8 mouse cellular contexts compared by ENCODE assay signal in the genomic region with DNA sequence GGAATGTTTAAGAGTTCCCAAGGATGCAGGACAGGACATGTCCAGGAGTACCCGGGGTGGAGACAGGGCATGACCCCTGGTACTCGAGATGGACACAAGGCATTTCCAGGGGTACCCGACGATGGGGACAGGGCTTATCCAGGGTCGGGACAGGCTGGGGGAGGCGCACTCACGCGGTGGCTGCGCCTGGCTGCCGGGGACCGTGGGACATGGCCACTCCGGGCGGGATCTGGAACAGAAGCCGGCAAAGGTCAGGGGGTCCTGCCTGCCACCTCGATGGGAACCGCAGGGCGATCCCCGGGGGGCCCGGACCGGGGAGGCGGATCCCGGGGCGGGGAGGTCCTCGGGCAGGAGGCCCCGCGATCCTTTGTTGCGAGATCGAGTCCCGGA. TPM values are rescaled to one million over a fixed set of nuclear protein-coding genes. Genes with fewer than 3 reads are reported as not detected.
DNase-seq lines count a peak whose midpoint lies in the region; ATAC-seq and TF ChIP-seq lines count a peak whose summit lies in the region.

No protein-coding gene starts in this region.

- H3K9ac ChIP-seq in kidney, postnatal 0 days (ENCODE audit: low read depth, low read length), result peak overlapping the region; percentile 77
- H3K9ac ChIP-seq in hindbrain, embryonic 15.5 days, result peak overlapping the region; percentile 54
- H3K9ac ChIP-seq in midbrain, embryonic 15.5 days, result peak overlapping the region; percentile 41

- H3K27ac ChIP-seq in kidney, postnatal 0 days, result peak overlapping the region; percentile 60; the same call in 1 of the 2 replicates
- H3K27ac ChIP-seq in embryonic facial prominence, embryonic 10.5 days (replicated peaks), result peak overlapping the region; percentile 95
- 0 out of 2 replicates have a peak overlapping the region, but pooled peaks have one; percentile 16 for H3K27ac ChIP-seq in hindbrain, embryonic 15.5 days (replicated peaks)
- no peak overlapping the region for H3K27ac ChIP-seq in midbrain, embryonic 15.5 days

- DNase-seq in kidney, postnatal 0 days (ENCODE audit: low spot score), result no peak
- DNase-seq in kidney, postnatal 14 days, result no peak
- no peak for DNase-seq in embryonic facial prominence, embryonic 10.5 days (ENCODE audit: low spot score)
- DNase-seq in Muller cell, postnatal 12 days (ENCODE audit: inconsistent ontology term), result no peak
- DNase-seq in thymus, postnatal 4 days, result no peak
- no peak for DNase-seq in kidney, postnatal 4 days

- H3K4me1 ChIP-seq in kidney, postnatal 0 days (replicated peaks; ENCODE audit: insufficient read depth, low read length), result 0 out of 2 replicates have a peak, but pooled peaks cover 15% of the 10 kb centered on the region
- H3K4me1 ChIP-seq in embryonic facial prominence, embryonic 10.5 days, result peaks cover 61% of the 10 kb centered on the region
- peaks cover 33% of the 10 kb centered on the region for H3K4me1 ChIP-seq in hindbrain, embryonic 15.5 days (replicated peaks)
- H3K4me1 ChIP-seq in midbrain, embryonic 15.5 days, result peaks cover 20% of the 10 kb centered on the region

- peak overlapping the region; percentile 82 for H3K4me2 ChIP-seq in kidney, postnatal 0 days (ENCODE audit: low read length)
- peak overlapping the region; percentile 73 for H3K4me2 ChIP-seq in hindbrain, embryonic 15.5 days
- H3K4me2 ChIP-seq in midbrain, embryonic 15.5 days, result peak overlapping the region; percentile 86

- WGBS in kidney, postnatal 0 days, result 0% methylated on average over 23 of the region's 29 CpGs
- WGBS in embryonic facial prominence, embryonic 10.5 days, result 1% methylated on average over 29 of the region's 29 CpGs
- whole genome bisulfite sequencing in hindbrain, embryonic 15.5 days, result 1% methylated on average over 29 of the region's 29 CpGs
- under 1% methylated on average over 29 of the region's 29 CpGs for WGBS in midbrain, embryonic 15.5 days

- peak overlapping the region; percentile 55 for H3K4me3 ChIP-seq in kidney, postnatal 0 days (replicated peaks; ENCODE audit: low read depth, low read length)
- peak overlapping the region; percentile 98 for H3K4me3 ChIP-seq in embryonic facial prominence, embryonic 10.5 days
- peak overlapping the region; percentile 62 for H3K4me3 ChIP-seq in hindbrain, embryonic 15.5 days
- peak overlapping the region; percentile 60 for H3K4me3 ChIP-seq in midbrain, embryonic 15.5 days

- peak; percentile 23 for ATAC-seq in kidney, postnatal 0 days (replicated peaks; ENCODE audit: low FRiP score, low read depth)
- ATAC-seq in hindbrain, embryonic 15.5 days (ENCODE audit: low FRiP score, low read depth), result peak; percentile 13; the same call in 1 of the 2 replicates
- ATAC-seq in midbrain, embryonic 15.5 days (replicated peaks), result peak; percentile 25

- TF ChIP-seq CTCF in kidney, postnatal 0 days (IDR thresholded peaks at IDR 0.05; ENCODE audit: low read depth), result no peak

- no peaks in the 10 kb centered on the region for H3K36me3 ChIP-seq in kidney, postnatal 0 days (ENCODE audit: insufficient read depth, low read length)
- H3K36me3 ChIP-seq in embryonic facial prominence, embryonic 10.5 days (replicated peaks), result peaks cover 38% of the 10 kb centered on the region
- no peaks in the 10 kb centered on the region for H3K36me3 ChIP-seq in hindbrain, embryonic 15.5 days
- H3K36me3 ChIP-seq in midbrain, embryonic 15.5 days (replicated peaks), result no peaks in the 10 kb centered on the region

- H3K27me3 ChIP-seq in kidney, postnatal 0 days (ENCODE audit: insufficient read depth, low read length), result no peaks in the 10 kb centered on the region
- H3K27me3 ChIP-seq in embryonic facial prominence, embryonic 10.5 days (replicated peaks; ENCODE audit: low read depth, poor library complexity, severe bottlenecking), result peaks cover 42% of the 10 kb centered on the region
- H3K27me3 ChIP-seq in hindbrain, embryonic 15.5 days, result peaks cover 10% of the 10 kb centered on the region
- H3K27me3 ChIP-seq in midbrain, embryonic 15.5 days (replicated peaks), result peaks cover 13% of the 10 kb centered on the region

- no peaks in the 10 kb centered on the region for H3K9me3 ChIP-seq in kidney, postnatal 0 days (replicated peaks; ENCODE audit: low read length)
- no peaks in the 10 kb centered on the region for H3K9me3 ChIP-seq in embryonic facial prominence, embryonic 10.5 days
- no peaks in the 10 kb centered on the region for H3K9me3 ChIP-seq in hindbrain, embryonic 15.5 days
- H3K9me3 ChIP-seq in midbrain, embryonic 15.5 days, result no peaks in the 10 kb centered on the region

RNA-seq across cellular contexts. Expression of a gene that starts 0.3 kb away (rescaled TPM):
- polyA plus RNA-seq in kidney, postnatal 0 days (2015; fragmentation: Nextera tagmentation; extraction: Ambion mirVana), result 92.4 and 99.0 TPM in 2 replicates
- 114 and 122 TPM in 2 replicates for polyA plus RNA-seq in embryonic facial prominence, embryonic 10.5 days (2016; fragmentation: Nextera tagmentation; extraction: Ambion mirVana)
- 39.0 and 39.9 TPM in 2 replicates for polyA plus RNA-seq in hindbrain, embryonic 15.5 days (2015; fragmentation: Nextera tagmentation; extraction: Ambion mirVana)
- polyA plus RNA-seq in midbrain, embryonic 15.5 days (2015; fragmentation: Nextera tagmentation; extraction: Ambion mirVana), result 26.6 and 29.9 TPM in 2 replicates

RNA-seq across cellular contexts. Expression of a gene that starts 6.9 kb away (rescaled TPM):
- polyA plus RNA-seq in kidney, postnatal 0 days (2015; fragmentation: Nextera tagmentation; extraction: Ambion mirVana), result 0.07 and 0.13 TPM in 2 replicates
- polyA plus RNA-seq in embryonic facial prominence, embryonic 10.5 days (2016; fragmentation: Nextera tagmentation; extraction: Ambion mirVana), result not detected in 2 replicates
- polyA plus RNA-seq in hindbrain, embryonic 15.5 days (2015; fragmentation: Nextera tagmentation; extraction: Ambion mirVana), result not detected in 2 replicates
- polyA plus RNA-seq in midbrain, embryonic 15.5 days (2015; fragmentation: Nextera tagmentation; extraction: Ambion mirVana), result not detected in 2 replicates

RNA-seq across cellular contexts. Expression of a gene that starts 7.3 kb away (rescaled TPM):
- 11.3 and 11.6 TPM in 2 replicates for polyA plus RNA-seq in kidney, postnatal 0 days (2015; fragmentation: Nextera tagmentation; extraction: Ambion mirVana)
- 7.8 and 8.3 TPM in 2 replicates for polyA plus RNA-seq in embryonic facial prominence, embryonic 10.5 days (2016; fragmentation: Nextera tagmentation; extraction: Ambion mirVana)
- 21.0 and 21.1 TPM in 2 replicates for polyA plus RNA-seq in hindbrain, embryonic 15.5 days (2015; fragmentation: Nextera tagmentation; extraction: Ambion mirVana)
- 19.7 and 22.5 TPM in 2 replicates for polyA plus RNA-seq in midbrain, embryonic 15.5 days (2015; fragmentation: Nextera tagmentation; extraction: Ambion mirVana)

RNA-seq across cellular contexts. Expression of a gene that starts 15.7 kb away (rescaled TPM):
- 0.45 and 0.59 TPM in 2 replicates for polyA plus RNA-seq in kidney, postnatal 0 days (2015; fragmentation: Nextera tagmentation; extraction: Ambion mirVana)
- polyA plus RNA-seq in embryonic facial prominence, embryonic 10.5 days (2016; fragmentation: Nextera tagmentation; extraction: Ambion mirVana), result 0.47 and 0.76 TPM in 2 replicates
- 1.1 TPM in 2 replicates for polyA plus RNA-seq in hindbrain, embryonic 15.5 days (2015; fragmentation: Nextera tagmentation; extraction: Ambion mirVana)
- 1.1 TPM in 2 replicates for polyA plus RNA-seq in midbrain, embryonic 15.5 days (2015; fragmentation: Nextera tagmentation; extraction: Ambion mirVana)

RNA-seq across cellular contexts. Expression of a gene that starts 21.4 kb away (rescaled TPM):
- polyA plus RNA-seq in kidney, postnatal 0 days (2015; fragmentation: Nextera tagmentation; extraction: Ambion mirVana), result 16.1 and 17.5 TPM in 2 replicates
- 3.1 and 3.6 TPM in 2 replicates for polyA plus RNA-seq in embryonic facial prominence, embryonic 10.5 days (2016; fragmentation: Nextera tagmentation; extraction: Ambion mirVana)
- polyA plus RNA-seq in hindbrain, embryonic 15.5 days (2015; fragmentation: Nextera tagmentation; extraction: Ambion mirVana), result 4.7 and 5.2 TPM in 2 replicates
- 5.7 and 6.2 TPM in 2 replicates for polyA plus RNA-seq in midbrain, embryonic 15.5 days (2015; fragmentation: Nextera tagmentation; extraction: Ambion mirVana)
